Mouse (Mus musculus) liver, postnatal 0 days (tissue): ENCODE data around the gene Gm9821. TPM values are rescaled to one million over a fixed set of nuclear protein-coding genes. Genes with fewer than 3 reads are reported as not detected.
A peak's percentile ranks its signal among the peaks of the same experiment; 100 is the strongest.

Experiments used
- ATAC-seq: fragments of 200-750 bp; cut with Nextera tagmentation; 2 replicates; pipeline ENCODE4 v1.8.0; 2017; ENCODE audit warnings: mild to moderate bottlenecking, moderate library complexity
- DNase-seq: peaks from one replicate; pipeline ENCODE4 v3.0.0-alpha.2; 2016
- H3K27ac ChIP-seq: fragments of 300-500 bp; sonication (generic); 2 replicates; pipeline ENCODE4 v1.5.1; 2014; ENCODE audit warnings: antibody characterized with exemption, moderate library complexity, mild to moderate bottlenecking, low read depth
- H3K27me3 ChIP-seq: fragments of 300-500 bp; sonication (generic); 2 replicates; pipeline ENCODE4 v1.6.1; 2014; ENCODE audit warnings: low read length, control low read depth, mixed read lengths; ENCODE audit not compliant: insufficient read depth
- H3K36me3 ChIP-seq: fragments of 300-500 bp; sonication (generic); replicated peaks from 2 replicates; pipeline ENCODE4 v1.6.1; 2014; ENCODE audit warnings: mild to moderate bottlenecking, control low read depth, low read length, moderate library complexity, mixed read lengths; ENCODE audit not compliant: insufficient read depth
- H3K4me1 ChIP-seq: fragments of 300-500 bp; sonication (generic); 2 replicates; pipeline ENCODE4 v1.6.1; 2014; ENCODE audit warnings: antibody characterized with exemption, mild to moderate bottlenecking, control low read depth; ENCODE audit not compliant: insufficient read depth
- H3K4me2 ChIP-seq: fragments of 300-500 bp; sonication (generic); 2 replicates; pipeline ENCODE4 v1.6.1; 2014; ENCODE audit warnings: low read depth, mild to moderate bottlenecking, low read length, moderate library complexity, mixed read lengths
- H3K4me3 ChIP-seq: fragments of 300-500 bp; sonication (generic); 2 replicates; pipeline ENCODE4 v1.5.1; 2014; ENCODE audit warnings: low read depth, low read length
- H3K9ac ChIP-seq: fragments of 300-500 bp; sonication (generic); replicated peaks from 2 replicates; pipeline ENCODE4 v1.6.1; 2014; ENCODE audit warnings: mild to moderate bottlenecking, moderate library complexity
- H3K9me3 ChIP-seq: fragments of 300-500 bp; sonication (generic); 2 replicates; pipeline ENCODE4 v1.6.1; 2016; ENCODE audit warnings: mild to moderate bottlenecking, control low read depth, low read length, mixed read lengths
- CTCF ChIP-seq: sonication (generic); IDR thresholded peaks from 2 replicates; pipeline ENCODE4 v1.5.1; 2016; ENCODE audit warnings: antibody characterized with exemption, low read depth
- EP300 ChIP-seq: IDR thresholded peaks from 2 replicates; pipeline ENCODE4 v1.6.1; 2016; ENCODE audit warnings: antibody characterized with exemption, low read depth, mild to moderate bottlenecking
- WGBS: fragments of 180-500 bp; shearing (Covaris S2); extraction: QIAGEN DNeasy Blood & Tissue Kit; methylation state at CpG from one replicate; pipeline ENCODE4 v1.1.7; 2014; ENCODE audit not compliant: insufficient replicate concordance; 5-methylcytosine and 5-hydroxymethylcytosine counted together
- polyA plus RNA-seq: library from polyadenylated mRNA; unstranded; fragments of >200 nt; fragmentation: Nextera tagmentation; extraction: Ambion mirVana; gene quantifications from 2 replicates; pipeline ENCODE4 v1.2.1, GENCODE M21; 2015

The Gm9821 gene
- polyA plus RNA-seq, 1 experiment from 2014 or later = 0.20 TPM

DNA sequence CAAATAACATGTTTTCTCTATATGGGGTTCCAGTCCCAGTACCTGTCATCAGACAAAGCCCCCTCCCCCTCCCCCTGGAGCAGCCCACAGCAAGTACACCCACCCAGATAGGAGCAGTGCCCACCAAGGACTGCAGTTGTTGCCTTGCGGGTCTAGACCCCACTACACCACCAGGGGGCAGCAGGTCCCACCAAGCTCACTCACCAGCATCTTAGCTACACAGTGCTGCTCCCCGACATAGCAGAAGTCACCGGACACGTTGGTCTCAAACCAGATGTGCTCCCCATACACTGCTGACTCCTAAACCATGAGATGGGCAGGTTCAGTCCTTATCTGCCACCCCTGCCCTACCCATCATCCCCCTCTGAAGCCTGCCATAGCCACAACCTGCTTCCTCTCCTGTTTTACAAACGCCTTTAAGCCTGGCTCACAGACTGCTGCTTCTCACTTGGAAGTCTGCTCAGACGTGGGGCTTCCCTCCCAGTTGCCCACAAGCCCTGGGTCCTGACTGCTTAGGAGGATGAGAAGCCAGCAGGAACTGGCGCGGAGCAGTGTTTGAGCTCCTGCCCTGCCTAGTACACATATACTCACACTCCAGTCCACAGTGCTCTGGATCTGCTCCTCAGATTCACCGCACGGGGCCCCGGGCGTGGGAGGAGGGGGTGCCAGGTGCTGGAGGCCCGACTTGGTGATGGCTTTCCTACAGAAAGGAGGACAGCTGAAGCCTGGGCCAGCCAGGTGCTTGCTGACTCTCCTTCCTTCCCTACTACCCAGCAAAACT is 1.1 kb upstream of the Gm9821 start:
- TF ChIP-seq CTCF (peak; percentile 97), EP300 (no peak)
- DNase-seq = peak; percentile 86
- Histone ChIP-seq H3K27me3 (no peaks in the 10 kb centered on the region), H3K9ac (no peak overlapping the region), H3K27ac (no peak overlapping the region), H3K4me3 (no peak overlapping the region), H3K4me1 (peaks cover 34% of the 10 kb centered on the region), H3K4me2 (no peak overlapping the region), H3K9me3 (no peaks in the 10 kb centered on the region), H3K36me3 (peaks cover 48% of the 10 kb centered on the region)
- peak; percentile 57 for ATAC-seq
- 39% methylated on average over 13 of the region's 13 CpGs for WGBS

- H3K4me2 ChIP-seq = peak overlapping the region; percentile 87
Measured at GRCm38 (mm10) chr2:91946836-91947235, 1.3 kb downstream of the Gm9821 start.

GRCm38 (mm10) chr2:91947397-91948150 is 2.1 kb downstream of the Gm9821 start:
- Histone ChIP-seq H3K27ac (peak overlapping the region; percentile 92), H3K36me3 (peaks cover 26% of the 10 kb centered on the region), H3K4me2 (peak overlapping the region; percentile 87), H3K9me3 (no peaks in the 10 kb centered on the region), H3K4me3 (peak overlapping the region; percentile 48), H3K27me3 (no peaks in the 10 kb centered on the region), H3K9ac (peak overlapping the region; percentile 72), H3K4me1 (peaks cover 59% of the 10 kb centered on the region)
- peak; percentile 64 for DNase-seq
- peak; percentile 45 for ATAC-seq
- WGBS = 39% methylated on average over 11 of the region's 11 CpGs
- TF ChIP-seq EP300 = no peak

More at GRCm38 (mm10) chr2:91946836-91947235, 1.3 kb downstream of the Gm9821 start:
- H3K9me3 ChIP-seq = no peaks in the 10 kb centered on the region
- no peaks in the 10 kb centered on the region for H3K27me3 ChIP-seq
- 26% methylated on average over 6 of the region's 6 CpGs for WGBS
- peaks cover 32% of the 10 kb centered on the region for H3K36me3 ChIP-seq
- DNase-seq (no peak), ATAC-seq (no peak)
- no peak overlapping the region for H3K4me3 ChIP-seq
- TF ChIP-seq EP300 = no peak
- TF ChIP-seq CTCF = no peak
- peaks cover 54% of the 10 kb centered on the region for H3K4me1 ChIP-seq
- no peak overlapping the region for H3K27ac ChIP-seq
- no peak overlapping the region for H3K9ac ChIP-seq

DNA sequence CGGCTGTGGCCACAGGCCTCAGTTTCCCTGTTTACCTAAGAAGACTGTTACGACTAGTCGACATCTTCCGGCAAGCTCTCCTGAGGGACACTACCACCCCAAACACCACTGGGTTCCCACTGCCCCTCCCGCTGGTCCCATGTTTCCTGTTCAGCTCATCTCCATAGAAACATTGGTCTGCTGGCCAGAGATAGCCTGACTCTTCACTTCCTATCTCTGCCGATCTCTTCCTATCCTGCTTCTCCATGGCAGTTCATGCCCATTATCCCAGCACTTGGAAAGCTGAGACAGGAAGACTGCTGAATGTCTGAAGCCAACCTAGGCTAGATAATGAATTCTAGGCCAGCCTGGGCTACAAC is 2.6 kb downstream of the Gm9821 start:
- TF ChIP-seq CTCF (no peak), EP300 (peak; percentile 52; the same call in 1 of the 2 replicates)
- peaks cover 25% of the 10 kb centered on the region for H3K36me3 ChIP-seq
- peak overlapping the region; percentile 87 for H3K4me2 ChIP-seq
- H3K27ac ChIP-seq = peak overlapping the region; percentile 92
- no peaks in the 10 kb centered on the region for H3K9me3 ChIP-seq
- 30% methylated on average over 6 of the region's 6 CpGs for WGBS
- no peak for DNase-seq
- ATAC-seq = peak; percentile 18
- H3K9ac ChIP-seq = peak overlapping the region; percentile 72
- peaks cover 59% of the 10 kb centered on the region for H3K4me1 ChIP-seq
- no peaks in the 10 kb centered on the region for H3K27me3 ChIP-seq
- H3K4me3 ChIP-seq = peak overlapping the region; percentile 48

GRCm38 (mm10) chr2:91948792-91949241 is 3.3 kb downstream of the Gm9821 start:
- WGBS = 44% methylated on average over 3 of the region's 3 CpGs
- H3K4me2 ChIP-seq = peak overlapping the region; percentile 87
- peaks cover 18% of the 10 kb centered on the region for H3K36me3 ChIP-seq
- peaks cover 63% of the 10 kb centered on the region for H3K4me1 ChIP-seq
- TF ChIP-seq EP300 (no peak), CTCF (no peak)
- H3K9ac ChIP-seq = peak overlapping the region; percentile 72
- H3K27ac ChIP-seq = peak overlapping the region; percentile 92
- H3K27me3 ChIP-seq = no peaks in the 10 kb centered on the region
- DNase-seq (peak; percentile 56), ATAC-seq (no peak)
- no peaks in the 10 kb centered on the region for H3K9me3 ChIP-seq
- peak overlapping the region; percentile 48 for H3K4me3 ChIP-seq
